Mouse (Mus musculus) ES-Bruce4 (cell line): ENCODE data around the gene Skida1. TPM values are rescaled to one million over a fixed set of nuclear protein-coding genes. Genes with fewer than 3 reads are reported as not detected.

Source experiments
- H3K27ac ChIP-seq: 2 replicates; pipeline ENCODE4 v1.5.1; 2012; ENCODE audit warnings: low read length, inconsistent platforms; ENCODE audit not compliant: insufficient read depth
- H3K27me3 ChIP-seq: 2 replicates; pipeline ENCODE4 v1.6.1; 2012; ENCODE audit warnings: mild to moderate bottlenecking, low read length, inconsistent platforms; ENCODE audit not compliant: control insufficient read depth, poor library complexity, insufficient read depth, severe bottlenecking
- H3K36me3 ChIP-seq: 2 replicates; pipeline ENCODE4 v1.6.1; 2012; ENCODE audit warnings: inconsistent platforms, mild to moderate bottlenecking, low read length, moderate library complexity; ENCODE audit not compliant: control insufficient read depth, poor library complexity, insufficient read depth, severe bottlenecking
- H3K4me1 ChIP-seq: one replicate; pipeline ENCODE4 v1.8.1; 2011; ENCODE audit warnings: low read length; ENCODE audit not compliant: control insufficient read depth, insufficient read depth
- H3K4me3 ChIP-seq: 2 replicates; pipeline ENCODE4 v1.5.1; 2011; ENCODE audit warnings: low read depth, mild to moderate bottlenecking, low read length
- H3K9ac ChIP-seq: 2 replicates; pipeline ENCODE4 v1.6.1; 2012; ENCODE audit warnings: low read depth, mild to moderate bottlenecking, inconsistent platforms; ENCODE audit not compliant: poor library complexity, severe bottlenecking
- H3K9me3 ChIP-seq: replicated peaks from 2 replicates; pipeline ENCODE4 v1.6.1; 2012; ENCODE audit warnings: mild to moderate bottlenecking, low read length, inconsistent platforms; ENCODE audit not compliant: control insufficient read depth, poor library complexity, insufficient read depth, severe bottlenecking
- CTCF ChIP-seq: IDR thresholded peaks from one replicate; pipeline ENCODE4 v1.8.1; 2011; ENCODE audit warnings: low read depth, low read length
- EP300 ChIP-seq: IDR thresholded peaks from 2 replicates; pipeline ENCODE4 v1.6.1; 2011; ENCODE audit warnings: low read depth, low read length; ENCODE audit not compliant: insufficient read depth
- POLR2A ChIP-seq: IDR thresholded peaks from one replicate; pipeline ENCODE4 v1.8.1; 2011; ENCODE audit warnings: low read length; ENCODE audit not compliant: insufficient read depth
- polyA plus RNA-seq: library from polyadenylated mRNA; stranded (reverse); fragments of >200 nt; gene quantifications from 2 replicates; pipeline ENCODE4 v1.2.4, GENCODE M21; 2011; ENCODE audit warnings: low read depth; ENCODE audit not compliant: missing spikeins, insufficient read depth, insufficient read length

Gene Skida1
- polyA plus RNA-seq, 1 experiment = 0.79 TPM

DNA sequence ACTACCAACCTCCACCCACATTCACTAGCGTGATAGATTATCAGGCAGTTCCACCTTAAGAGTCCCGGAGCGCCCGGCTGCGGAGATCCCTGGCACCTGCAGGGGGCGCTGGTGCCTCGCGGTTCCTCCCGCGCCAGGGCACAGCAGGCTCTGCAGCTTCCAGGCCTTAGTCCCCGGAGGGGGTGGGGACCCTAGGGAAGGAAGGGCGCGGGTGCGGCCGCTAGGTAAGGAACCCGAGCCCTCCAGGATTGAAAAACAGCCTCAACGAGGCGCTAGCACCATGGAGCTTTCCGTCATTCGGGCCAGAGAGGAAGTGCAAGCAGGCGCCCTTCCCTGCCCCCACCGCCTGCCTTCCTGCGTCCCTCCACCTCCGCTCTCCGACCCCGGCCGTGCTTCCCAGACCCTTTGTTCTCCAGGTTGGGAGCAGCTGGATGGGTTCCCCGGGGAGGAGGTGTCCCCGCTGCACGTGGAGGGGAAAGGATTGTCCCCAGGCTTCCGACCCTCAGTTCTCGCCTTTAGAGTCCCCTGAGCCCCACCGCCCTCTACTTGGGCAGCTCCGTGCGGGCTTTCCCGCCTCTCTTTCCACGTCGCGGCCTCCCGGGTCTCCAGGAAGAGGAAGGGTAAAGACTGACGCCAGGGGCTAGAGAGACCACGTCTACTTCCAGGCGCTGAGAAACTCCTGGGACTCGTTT, 21.3 kb downstream of the Skida1 start:
- Histone ChIP-seq H3K9me3 (no peaks in the 10 kb centered on the region), H3K4me3 (peak overlapping the region; percentile 63), H3K27me3 (no peaks in the 10 kb centered on the region), H3K36me3 (no peaks in the 10 kb centered on the region), H3K27ac (peak overlapping the region; percentile 55), H3K9ac (peak overlapping the region; percentile 75), H3K4me1 (no peaks in the 10 kb centered on the region)
- TF ChIP-seq EP300 (peak; percentile 66; the same call in 1 of the 2 replicates), POLR2A (no peak), CTCF (peak; percentile 77)

DNA sequence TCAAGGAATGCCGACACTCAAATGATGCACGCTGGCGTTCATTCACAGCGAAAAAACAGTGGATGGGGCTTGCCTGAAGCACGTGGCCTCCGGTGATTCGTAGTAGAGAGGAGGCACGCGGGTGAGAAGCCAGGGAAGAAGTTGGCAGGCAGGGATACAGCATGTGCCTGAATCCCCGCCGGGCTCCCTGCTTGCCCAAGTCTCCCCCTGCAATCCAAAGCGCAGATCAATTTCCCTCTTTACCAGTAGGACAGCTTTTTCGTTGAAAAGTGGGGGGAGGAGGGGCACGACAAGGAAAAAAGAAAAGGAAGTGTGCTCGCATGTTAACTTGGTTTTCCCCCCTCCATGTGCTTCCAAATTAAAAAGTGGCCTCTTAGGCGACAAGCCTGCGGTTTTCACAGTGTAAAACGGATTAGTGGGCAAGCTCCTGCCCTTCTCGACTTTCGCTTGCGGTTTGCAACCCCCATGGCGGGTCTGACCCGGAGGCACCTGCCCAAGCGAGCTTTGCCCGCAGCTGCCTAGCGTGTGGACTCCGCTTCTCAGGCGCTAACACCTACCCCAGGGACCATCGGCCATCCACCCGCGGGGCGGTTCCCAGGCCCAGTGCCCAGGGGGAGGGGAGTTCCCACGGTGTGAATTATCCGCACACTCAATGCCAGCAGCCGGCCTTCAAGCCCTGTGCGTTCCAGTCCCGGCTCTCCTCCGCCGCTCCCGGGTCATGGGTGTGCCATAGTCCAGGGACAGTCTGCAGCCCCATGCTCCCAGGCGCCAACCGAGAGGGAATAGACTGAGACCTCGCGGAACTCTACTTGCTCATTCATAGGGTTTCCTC, 22.5 kb downstream of the Skida1 start:
- TF ChIP-seq EP300 (no peak), CTCF (no peak)
- Histone ChIP-seq H3K4me1 (no peaks in the 10 kb centered on the region), H3K9ac (peak overlapping the region; percentile 43), H3K27ac (no peak overlapping the region), H3K27me3 (no peaks in the 10 kb centered on the region), H3K36me3 (no peaks in the 10 kb centered on the region), H3K4me3 (peak overlapping the region; percentile 59), H3K9me3 (no peaks in the 10 kb centered on the region)

DNA sequence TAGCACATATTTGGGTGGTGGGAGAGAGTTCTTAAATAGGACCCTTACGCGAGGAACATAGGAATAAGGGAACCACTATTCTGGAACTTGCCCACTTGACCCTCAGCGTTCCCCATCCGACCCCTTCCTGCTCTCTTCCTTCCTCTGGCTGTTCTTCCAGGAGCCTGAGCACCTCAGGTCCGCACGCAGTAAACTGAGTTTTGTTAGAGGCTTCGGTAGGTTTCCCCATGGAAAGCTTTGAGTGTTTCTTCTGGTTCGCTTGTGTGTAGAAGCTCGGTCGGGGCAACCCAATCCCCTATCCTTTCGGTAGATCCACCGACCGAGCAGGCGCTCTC, 23.1 kb downstream of the Skida1 start:
- TF ChIP-seq CTCF (no peak), POLR2A (no peak), EP300 (no peak)
- Histone ChIP-seq H3K9me3 (no peaks in the 10 kb centered on the region), H3K27ac (no peak overlapping the region), H3K4me3 (peak overlapping the region; percentile 59), H3K9ac (peak overlapping the region; percentile 43), H3K36me3 (no peaks in the 10 kb centered on the region), H3K4me1 (no peaks in the 10 kb centered on the region), H3K27me3 (no peaks in the 10 kb centered on the region)

DNA sequence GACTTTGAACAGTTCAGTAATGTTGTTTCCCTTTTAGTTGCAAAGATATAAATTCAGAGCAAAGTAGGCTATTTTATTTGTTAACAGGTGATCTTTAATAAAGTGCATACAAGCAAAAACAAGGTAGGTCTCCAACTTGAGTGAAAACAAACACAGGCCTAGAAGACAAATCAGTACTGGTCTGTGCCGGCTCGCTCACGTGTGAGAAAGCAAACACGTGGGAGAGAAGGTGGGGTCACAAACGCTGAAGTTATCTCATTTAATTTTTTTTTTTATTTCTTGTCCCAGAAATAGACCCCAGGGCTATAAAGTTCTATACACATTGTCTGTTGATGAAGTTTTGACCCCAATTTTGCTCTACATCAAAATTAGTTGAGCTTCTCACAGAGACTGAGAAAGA, 23.7 kb downstream of the Skida1 start:
- Histone ChIP-seq H3K9ac (no peak overlapping the region), H3K4me3 (no peak overlapping the region), H3K36me3 (no peaks in the 10 kb centered on the region), H3K27ac (no peak overlapping the region), H3K4me1 (no peaks in the 10 kb centered on the region), H3K9me3 (no peaks in the 10 kb centered on the region), H3K27me3 (no peaks in the 10 kb centered on the region)
- TF ChIP-seq CTCF (no peak), EP300 (no peak), POLR2A (no peak)

DNA sequence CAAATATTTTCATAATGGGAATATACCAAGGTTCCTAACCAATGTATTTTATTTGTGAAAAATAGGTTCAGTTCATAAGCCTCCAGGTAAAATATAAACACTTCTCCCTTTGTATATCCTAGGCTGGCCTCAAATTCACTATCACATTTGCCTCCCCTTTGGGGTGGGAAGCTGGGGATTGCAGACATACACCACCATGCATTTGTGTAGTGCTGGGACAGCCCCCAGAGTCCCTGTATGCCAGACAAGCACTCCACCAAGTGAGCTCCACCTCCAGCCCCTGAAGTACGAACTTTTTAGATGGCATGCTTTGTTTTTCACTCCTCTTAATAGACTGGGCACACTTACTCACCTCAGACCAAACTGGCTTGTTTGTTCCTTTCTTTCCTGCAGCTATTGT, 26.0 kb downstream of the Skida1 start:
- Histone ChIP-seq H3K27me3 (no peaks in the 10 kb centered on the region), H3K9me3 (peaks cover 15% of the 10 kb centered on the region), H3K4me3 (no peak overlapping the region), H3K4me1 (no peaks in the 10 kb centered on the region), H3K27ac (no peak overlapping the region), H3K9ac (no peak overlapping the region), H3K36me3 (no peaks in the 10 kb centered on the region)
- TF ChIP-seq POLR2A = no peak
- TF ChIP-seq CTCF = no peak
- TF ChIP-seq EP300 = no peak

DNA sequence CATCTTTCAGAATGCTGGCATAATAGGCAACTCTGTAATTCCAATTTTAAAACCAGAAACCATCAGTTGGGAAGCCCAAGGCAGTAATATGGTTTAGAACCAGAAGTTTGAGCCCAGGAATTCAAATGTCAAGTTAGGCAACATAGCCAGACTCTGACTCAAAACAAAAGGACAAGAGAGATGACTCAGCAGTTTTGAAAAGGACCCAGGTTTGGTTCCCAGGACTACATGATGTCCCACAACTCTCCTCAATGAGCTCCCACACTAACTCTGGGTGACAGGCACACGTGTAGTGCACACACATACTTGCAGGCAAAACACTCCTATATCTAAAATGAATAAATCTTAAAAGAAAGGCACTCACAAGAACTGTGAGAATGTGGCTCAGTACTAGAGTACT, 29.7 kb downstream of the Skida1 start:
- TF ChIP-seq POLR2A (no peak), CTCF (no peak)
- no peaks in the 10 kb centered on the region for H3K36me3 ChIP-seq
- peaks cover 15% of the 10 kb centered on the region for H3K9me3 ChIP-seq
- H3K9ac ChIP-seq = no peak overlapping the region
- H3K4me3 ChIP-seq = no peak overlapping the region
- H3K4me1 ChIP-seq = no peaks in the 10 kb centered on the region
- H3K27ac ChIP-seq = no peak overlapping the region
- H3K27me3 ChIP-seq = no peaks in the 10 kb centered on the region
